In genomic region chr4:92931272-92931671, GRCm38 (mm10) we compare ENCODE assay signal across 19 mouse cellular contexts.
"Had no signal": no experiment of that assay in that cellular context is flagged by ENCODE, and none has a peak within 500 bp of the region (broad histone marks: within the 10 kb centered on the region; RNA-seq: fewer than 3 reads in every experiment).

No protein-coding gene starts in this region.

- H3K9ac ChIP-seq: liver, embryonic 14.5 days; liver, postnatal 0 days; lung, embryonic 14.5 days; midbrain, embryonic 12.5 days; midbrain, embryonic 15.5 days; neural tube, embryonic 12.5 days; neural tube, embryonic 15.5 days had no signal

- H3K4me1 ChIP-seq: midbrain, embryonic 12.5 days; midbrain, embryonic 15.5 days; neural tube, embryonic 12.5 days; neural tube, embryonic 15.5 days had no signal

- H3K4me3 ChIP-seq: left cerebral cortex, adult 2 months; midbrain, embryonic 12.5 days; midbrain, embryonic 15.5 days; neural tube, embryonic 12.5 days; neural tube, embryonic 15.5 days had no signal

- H3K9me3 ChIP-seq: midbrain, embryonic 12.5 days; midbrain, embryonic 15.5 days; neural tube, embryonic 12.5 days; neural tube, embryonic 15.5 days had no signal

- H3K4me2 ChIP-seq: lung, embryonic 14.5 days; midbrain, embryonic 12.5 days; midbrain, embryonic 15.5 days; neural tube, embryonic 12.5 days; neural tube, embryonic 15.5 days had no signal

- H3K36me3 ChIP-seq: midbrain, embryonic 12.5 days; midbrain, embryonic 15.5 days; neural tube, embryonic 12.5 days; neural tube, embryonic 15.5 days had no signal

- DNase-seq: kidney, adult 2 months; kidney, postnatal 36 days; liver, postnatal 0 days; lung, embryonic 14.5 days; right cerebral cortex, adult 18-20 months; right cerebral cortex, postnatal 14 days; right cerebral cortex, postnatal 4 days; thymus, postnatal 25 days had no signal

- ATAC-seq: intestine, postnatal 0 days; liver, postnatal 0 days; lung, postnatal 0 days; midbrain, embryonic 15.5 days had no signal

- H3K27me3 ChIP-seq: midbrain, embryonic 12.5 days; midbrain, embryonic 15.5 days; neural tube, embryonic 12.5 days; neural tube, embryonic 15.5 days had no signal

- H3K27ac ChIP-seq: kidney, postnatal 0 days; left cerebral cortex, adult 2 months; liver, embryonic 14.5 days; macrophage; midbrain, embryonic 12.5 days; midbrain, embryonic 15.5 days; neural tube, embryonic 12.5 days; neural tube, embryonic 15.5 days; stomach, postnatal 0 days had no signal
